Mouse (Mus musculus) intestine, embryonic 14.5 days (tissue): ENCODE data around the gene 2310022A10Rik. TPM values are rescaled to one million over a fixed set of nuclear protein-coding genes. Genes with fewer than 3 reads are reported as not detected.

Experiments
- ATAC-seq: fragments of 200-750 bp; cut with Nextera tagmentation; replicated peaks from 2 replicates; pipeline ENCODE4 v1.8.0; 2017; ENCODE audit warnings: low read depth, moderate number of reproducible peaks, moderate TSS enrichment, moderate library complexity; ENCODE audit not compliant: low FRiP score, low TSS enrichment
- DNase-seq: peaks from one replicate; pipeline ENCODE4 v3.0.0-alpha.2; 2018; ENCODE audit warnings: low spot score
- H3K27ac ChIP-seq: fragments of 300-500 bp; sonication (generic); 2 replicates; pipeline ENCODE4 v1.5.1; 2014; ENCODE audit warnings: low read depth, mild to moderate bottlenecking, control low read depth
- H3K27me3 ChIP-seq: fragments of 300-500 bp; sonication (generic); replicated peaks from 2 replicates; pipeline ENCODE4 v1.6.1; 2014; ENCODE audit warnings: low read length, control low read depth; ENCODE audit not compliant: control insufficient read depth, insufficient read depth
- H3K36me3 ChIP-seq: fragments of 300-500 bp; sonication (generic); 2 replicates; pipeline ENCODE4 v1.6.1; 2014; ENCODE audit warnings: low read length, control low read depth; ENCODE audit not compliant: control insufficient read depth, insufficient read depth
- H3K4me1 ChIP-seq: fragments of 300-500 bp; sonication (generic); replicated peaks from 2 replicates; pipeline ENCODE4 v1.6.1; 2014; ENCODE audit warnings: low read length, control low read depth, mixed read lengths; ENCODE audit not compliant: control insufficient read depth, insufficient read depth
- H3K4me2 ChIP-seq: fragments of 300-500 bp; sonication (generic); 2 replicates; pipeline ENCODE4 v1.6.1; 2014; ENCODE audit warnings: low read length
- H3K4me3 ChIP-seq: fragments of 300-500 bp; sonication (generic); 2 replicates; pipeline ENCODE4 v1.5.1; 2014; ENCODE audit warnings: low read depth, low read length, control low read depth, mixed read lengths
- H3K9ac ChIP-seq: fragments of 300-500 bp; sonication (generic); 2 replicates; pipeline ENCODE4 v1.6.1; 2014; ENCODE audit warnings: mild to moderate bottlenecking, low read length
- H3K9me3 ChIP-seq: fragments of 300-500 bp; sonication (generic); 2 replicates; pipeline ENCODE4 v1.6.1; 2016; ENCODE audit warnings: low read length, control low read depth; ENCODE audit not compliant: control insufficient read depth
- WGBS: fragments of 180-500 bp; shearing (Covaris S2); extraction: QIAGEN DNeasy Blood & Tissue Kit; methylation state at CpG from one replicate; pipeline ENCODE4 v1.1.7; 2014; 5-methylcytosine and 5-hydroxymethylcytosine counted together
- polyA plus RNA-seq: library from polyadenylated mRNA; unstranded; fragments of >200 nt; fragmentation: Nextera tagmentation; extraction: Ambion mirVana; gene quantifications from 2 replicates; pipeline ENCODE4 v1.2.1, GENCODE M21; 2014

Gene 2310022A10Rik
- polyA plus RNA-seq, 1 experiment from 2014 or later: 20.8 TPM

DNA sequence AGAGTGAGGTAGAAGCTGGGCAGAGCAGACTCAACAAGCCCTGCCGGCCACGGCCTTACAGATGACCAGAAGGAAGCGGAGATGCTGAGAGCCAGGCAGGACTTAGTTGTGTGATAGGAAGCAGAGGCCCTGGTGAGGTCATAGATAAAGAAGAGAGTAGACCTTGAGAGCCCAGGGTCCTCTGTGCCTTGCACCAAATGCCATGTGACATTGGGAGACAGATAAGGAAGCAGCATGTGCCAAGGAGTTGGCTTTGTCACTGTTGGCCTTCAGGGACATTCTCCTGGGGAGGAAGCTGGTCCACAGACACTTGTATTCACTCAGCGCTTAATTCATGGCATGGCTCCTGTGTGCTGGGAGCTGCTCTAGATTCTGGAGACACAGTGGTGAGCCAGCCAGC lies 56.3 kb downstream of the 2310022A10Rik start:
- ATAC-seq (no peak), DNase-seq (no peak)
- 96% methylated on average over 4 of the region's 4 CpGs for WGBS
- H3K27ac ChIP-seq: no peak overlapping the region
- H3K9ac ChIP-seq: no peak overlapping the region
- H3K27me3 ChIP-seq: no peaks in the 10 kb centered on the region
- peaks cover 6% of the 10 kb centered on the region; the same call in 1 of the 2 replicates for H3K4me1 ChIP-seq
- no peak overlapping the region for H3K4me3 ChIP-seq
- no peaks in the 10 kb centered on the region for H3K9me3 ChIP-seq
- H3K36me3 ChIP-seq: peaks cover 25% of the 10 kb centered on the region
- H3K4me2 ChIP-seq: no peak overlapping the region

DNA sequence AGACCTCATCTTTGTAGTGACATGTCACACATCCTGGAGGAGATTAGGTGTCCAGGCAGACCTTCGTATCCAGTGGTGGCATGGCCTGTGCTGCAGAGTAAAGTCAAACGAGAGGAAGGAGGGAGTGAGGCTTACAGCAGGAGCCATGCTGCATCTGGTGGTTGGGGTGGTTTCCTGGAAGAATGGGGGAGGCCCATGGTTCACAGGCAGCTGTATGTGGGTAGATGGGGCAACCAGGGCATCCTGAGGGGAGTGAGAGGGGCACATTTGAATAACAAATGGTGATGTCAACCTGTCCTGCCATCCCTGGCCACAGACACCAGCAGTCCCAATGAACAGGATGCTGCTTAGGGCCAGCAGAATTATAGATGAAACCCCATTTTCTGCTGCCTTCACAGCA lies 56.7 kb downstream of the 2310022A10Rik start:
- H3K9ac ChIP-seq: no peak overlapping the region
- WGBS: 86% methylated on average over 2 of the region's 2 CpGs
- no peak for ATAC-seq
- no peaks in the 10 kb centered on the region for H3K9me3 ChIP-seq
- peaks cover 25% of the 10 kb centered on the region for H3K36me3 ChIP-seq
- H3K4me3 ChIP-seq: no peak overlapping the region
- no peak for DNase-seq
- H3K27ac ChIP-seq: no peak overlapping the region
- H3K4me2 ChIP-seq: no peak overlapping the region
- H3K27me3 ChIP-seq: no peaks in the 10 kb centered on the region
- H3K4me1 ChIP-seq: peaks cover 6% of the 10 kb centered on the region; the same call in 1 of the 2 replicates

DNA sequence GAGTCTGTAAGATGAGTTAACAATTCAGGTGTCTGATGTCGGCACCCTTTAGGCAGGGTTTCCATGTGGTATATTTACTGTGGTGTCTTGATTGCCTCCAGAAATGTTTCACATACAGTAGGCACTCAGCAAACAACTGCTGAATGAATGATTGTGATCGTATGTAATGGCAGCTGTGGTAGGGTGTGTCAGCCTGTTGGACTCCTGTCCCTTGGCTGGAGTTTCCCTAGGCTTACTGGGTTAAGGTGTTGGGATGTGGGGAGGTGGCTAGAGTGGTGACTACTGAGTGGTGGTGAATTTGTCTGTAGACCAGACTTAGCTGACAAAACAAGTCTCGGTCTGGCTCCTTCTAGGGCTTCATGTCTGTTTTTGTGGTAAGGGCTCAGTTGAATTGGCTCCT lies 57.3 kb downstream of the 2310022A10Rik start:
- Histone ChIP-seq H3K4me2 (no peak overlapping the region), H3K4me3 (no peak overlapping the region), H3K9me3 (no peaks in the 10 kb centered on the region), H3K36me3 (peaks cover 25% of the 10 kb centered on the region), H3K9ac (no peak overlapping the region), H3K27me3 (no peaks in the 10 kb centered on the region), H3K27ac (no peak overlapping the region), H3K4me1 (peaks cover 6% of the 10 kb centered on the region; the same call in 1 of the 2 replicates)
- 93% methylated on average over 3 of the region's 3 CpGs for WGBS
- no peak for ATAC-seq
- no peak for DNase-seq

DNA sequence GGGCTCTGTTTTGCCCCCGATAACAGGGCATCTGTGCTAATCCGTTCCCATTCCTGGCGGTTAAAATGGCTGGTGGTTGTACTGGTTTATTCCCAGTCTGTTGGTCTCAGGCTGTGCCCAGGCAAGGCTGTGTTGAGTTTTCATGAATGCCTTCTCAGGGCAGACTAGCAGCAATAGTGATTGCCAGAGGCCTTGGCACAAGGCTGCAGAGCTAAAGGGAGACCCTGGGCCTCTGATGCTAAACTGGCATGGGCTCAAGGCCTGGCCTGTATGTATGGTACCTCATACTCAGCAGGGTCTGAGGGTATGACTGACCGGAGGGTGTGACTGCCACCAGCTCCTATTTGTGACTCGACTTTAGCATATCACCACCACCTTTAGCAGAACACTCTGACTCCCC lies 57.8 kb downstream of the 2310022A10Rik start:
- Histone ChIP-seq H3K4me3 (no peak overlapping the region), H3K36me3 (peaks cover 29% of the 10 kb centered on the region), H3K27me3 (no peaks in the 10 kb centered on the region), H3K4me2 (no peak overlapping the region), H3K4me1 (peaks cover 6% of the 10 kb centered on the region; the same call in 1 of the 2 replicates), H3K9ac (no peak overlapping the region), H3K9me3 (no peaks in the 10 kb centered on the region), H3K27ac (no peak overlapping the region)
- no peak for DNase-seq
- no peak for ATAC-seq
- WGBS: 90% methylated on average over 5 of the region's 5 CpGs

DNA sequence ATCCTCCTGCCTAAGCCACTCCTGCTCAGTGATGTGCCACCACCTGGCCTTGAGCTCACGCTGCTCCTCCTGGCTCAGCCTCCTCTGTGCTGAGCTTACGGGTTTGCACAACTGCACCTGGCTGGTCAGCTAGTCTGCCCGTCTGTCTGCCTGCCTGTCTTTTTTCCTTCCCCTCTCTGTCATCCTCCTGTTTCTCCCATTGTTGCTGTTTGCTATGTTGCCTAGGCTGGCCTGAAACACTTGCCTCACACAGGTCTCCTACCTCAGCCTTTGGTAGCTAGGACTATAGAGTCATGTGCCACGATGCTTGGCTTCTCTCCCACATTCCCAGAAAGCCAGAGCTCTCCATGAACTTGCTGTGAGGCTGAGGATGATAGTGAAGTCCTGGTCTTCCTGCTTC lies 59.9 kb downstream of the 2310022A10Rik start:
- Histone ChIP-seq H3K27me3 (no peaks in the 10 kb centered on the region), H3K4me1 (no peaks in the 10 kb centered on the region), H3K36me3 (peaks cover 50% of the 10 kb centered on the region), H3K27ac (no peak overlapping the region), H3K4me3 (no peak overlapping the region), H3K9ac (no peak overlapping the region), H3K9me3 (no peaks in the 10 kb centered on the region), H3K4me2 (no peak overlapping the region)
- DNase-seq: no peak
- WGBS: 85% methylated on average over 4 of the region's 4 CpGs
- ATAC-seq: no peak

DNA sequence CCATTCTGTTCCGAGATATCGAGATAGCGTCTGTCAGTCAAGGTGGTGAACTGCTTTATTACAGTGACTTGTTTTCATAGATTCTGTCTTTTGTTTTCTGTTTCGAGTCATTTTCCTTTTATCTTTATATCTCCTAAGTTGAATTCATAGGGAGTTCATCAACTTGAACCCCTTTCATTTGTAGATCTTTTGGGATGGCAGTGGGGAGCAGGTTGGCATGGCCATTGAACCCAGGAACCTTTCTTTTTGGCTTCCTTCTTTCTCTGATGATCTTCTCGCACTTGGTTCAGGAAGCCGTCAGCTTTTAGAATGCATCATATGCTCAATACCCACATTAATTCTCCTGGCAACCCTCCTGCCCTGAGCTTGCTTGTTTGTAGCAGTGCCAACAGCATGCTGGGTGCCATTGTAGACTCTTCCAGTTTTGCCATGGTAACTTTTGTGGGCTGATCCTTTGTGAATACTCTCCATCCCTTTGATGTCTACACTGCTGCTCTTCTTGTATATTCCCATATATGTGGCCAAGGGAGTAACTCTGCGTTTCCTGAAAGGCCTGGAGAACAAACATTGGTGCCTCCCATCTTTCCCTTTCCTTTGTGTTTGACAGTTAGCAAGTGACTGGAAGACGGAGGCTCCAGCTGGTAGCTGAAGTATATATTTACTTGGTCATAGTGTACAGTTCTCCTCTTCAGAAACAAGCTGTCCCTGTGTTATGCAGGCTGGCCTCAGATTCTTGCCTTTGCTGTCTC lies 60.9 kb downstream of the 2310022A10Rik start:
- H3K36me3 ChIP-seq: peaks cover 53% of the 10 kb centered on the region
- H3K4me3 ChIP-seq: no peak overlapping the region
- DNase-seq (no peak), ATAC-seq (no peak)
- no peaks in the 10 kb centered on the region for H3K4me1 ChIP-seq
- H3K9ac ChIP-seq: no peak overlapping the region
- WGBS: 85% methylated on average over 8 of the region's 8 CpGs
- H3K27me3 ChIP-seq: no peaks in the 10 kb centered on the region
- H3K9me3 ChIP-seq: no peaks in the 10 kb centered on the region
- no peak overlapping the region for H3K4me2 ChIP-seq
- no peak overlapping the region for H3K27ac ChIP-seq

DNA sequence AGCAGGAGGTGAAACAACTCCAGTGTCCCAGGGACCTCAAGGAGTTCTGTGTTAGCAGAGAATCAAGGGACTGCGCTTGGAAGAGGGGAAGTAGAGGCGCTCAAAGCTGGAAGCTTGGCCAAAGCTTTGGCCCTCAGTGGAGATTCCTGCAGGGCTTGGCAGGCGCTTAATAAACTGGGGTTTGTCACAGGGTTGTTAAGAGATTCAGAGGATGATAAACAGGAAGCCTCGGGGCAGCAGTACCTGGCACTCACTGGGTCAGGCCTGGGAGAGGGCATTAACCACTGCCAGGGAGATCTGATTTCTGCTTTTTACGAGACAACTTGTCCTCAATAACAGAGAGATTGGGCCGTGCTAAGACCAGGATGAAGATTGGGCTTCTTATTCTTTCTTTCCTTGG lies 68.0 kb downstream of the 2310022A10Rik start:
- no peak overlapping the region for H3K4me3 ChIP-seq
- H3K9ac ChIP-seq: no peak overlapping the region
- H3K9me3 ChIP-seq: no peaks in the 10 kb centered on the region
- H3K4me2 ChIP-seq: no peak overlapping the region
- no peaks in the 10 kb centered on the region for H3K27me3 ChIP-seq
- ATAC-seq: no peak
- no peak for DNase-seq
- WGBS: 76% methylated on average over 6 of the region's 6 CpGs
- no peaks in the 10 kb centered on the region for H3K4me1 ChIP-seq
- peaks cover 95% of the 10 kb centered on the region for H3K36me3 ChIP-seq
- H3K27ac ChIP-seq: no peak overlapping the region

DNA sequence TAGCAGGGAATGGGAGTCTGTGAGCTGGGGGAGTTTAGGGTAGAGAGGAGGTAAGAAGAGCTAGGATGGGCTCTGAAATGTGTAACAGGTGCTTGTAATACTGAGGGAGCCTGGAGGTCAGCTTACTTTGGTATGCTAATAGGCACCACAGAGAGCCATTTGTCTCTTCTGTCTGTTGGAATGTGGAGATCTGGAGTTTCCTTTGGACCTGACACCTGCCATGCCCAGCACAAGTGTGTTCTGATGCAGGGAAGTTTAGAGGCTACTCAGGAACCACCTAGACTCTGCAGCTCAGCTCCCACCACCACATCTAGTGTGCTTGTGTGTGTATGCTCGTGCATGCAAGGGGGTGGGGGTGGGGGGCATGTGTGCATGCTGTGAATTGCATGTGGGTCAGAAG lies 69.2 kb downstream of the 2310022A10Rik start:
- no peak overlapping the region for H3K4me2 ChIP-seq
- H3K9me3 ChIP-seq: no peaks in the 10 kb centered on the region
- no peak overlapping the region for H3K27ac ChIP-seq
- H3K4me3 ChIP-seq: no peak overlapping the region
- ATAC-seq (no peak), DNase-seq (no peak)
- no peak overlapping the region for H3K9ac ChIP-seq
- WGBS: 80% methylated on average over 1 of the region's 1 CpGs
- no peaks in the 10 kb centered on the region for H3K4me1 ChIP-seq
- H3K27me3 ChIP-seq: no peaks in the 10 kb centered on the region
- peaks cover 91% of the 10 kb centered on the region for H3K36me3 ChIP-seq

DNA sequence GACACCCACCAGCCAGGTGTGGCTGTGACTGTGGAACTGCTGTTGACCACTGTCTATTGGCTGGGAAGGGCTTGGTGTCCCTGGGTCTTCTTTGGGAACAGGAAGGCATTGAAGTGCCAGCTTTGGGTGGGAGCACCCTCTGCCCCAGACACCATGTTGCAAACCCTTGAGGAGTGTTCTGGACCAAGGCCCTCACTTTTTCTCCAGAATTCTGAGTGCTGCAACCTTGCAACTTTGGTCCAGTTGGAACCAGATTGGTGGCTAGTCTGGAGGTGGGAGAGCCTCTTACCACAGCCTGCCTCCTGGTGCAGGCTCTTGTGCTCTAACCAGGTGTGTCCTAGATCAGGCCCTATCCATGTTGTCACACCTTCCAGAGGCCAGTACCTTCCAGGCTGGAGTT lies 71.9 kb downstream of the 2310022A10Rik start:
- no peak for ATAC-seq

More for the DNA sequence above, 71.9 kb downstream of the 2310022A10Rik start:
- H3K27me3 ChIP-seq: no peaks in the 10 kb centered on the region
- H3K4me2 ChIP-seq: no peak overlapping the region
- H3K4me1 ChIP-seq: no peaks in the 10 kb centered on the region
- H3K4me3 ChIP-seq: no peak overlapping the region
- DNase-seq: no peak
- peaks cover 91% of the 10 kb centered on the region for H3K36me3 ChIP-seq
- H3K9ac ChIP-seq: no peak overlapping the region
- H3K27ac ChIP-seq: no peak overlapping the region
- H3K9me3 ChIP-seq: no peaks in the 10 kb centered on the region
